Mouse (Mus musculus) neural tube, embryonic 15.5 days (tissue): ENCODE results near the gene Gria1. TPM values are rescaled to one million over a fixed set of nuclear protein-coding genes. Genes with fewer than 3 reads are reported as not detected.

ENCODE experiments used
- ATAC-seq: fragments of 200-750 bp; cut with Nextera tagmentation; 2 replicates; pipeline ENCODE4 v1.8.0; 2017; ENCODE audit warnings: mild to moderate bottlenecking, moderate TSS enrichment, moderate library complexity; ENCODE audit not compliant: low FRiP score
- H3K27ac ChIP-seq: fragments of 300-500 bp; sonication (generic); replicated peaks from 2 replicates; pipeline ENCODE4 v1.5.1; 2015; ENCODE audit warnings: mild to moderate bottlenecking, inconsistent platforms
- H3K27me3 ChIP-seq: fragments of 300-500 bp; sonication (generic); replicated peaks from 2 replicates; pipeline ENCODE4 v1.6.1; 2015; ENCODE audit warnings: inconsistent platforms
- H3K36me3 ChIP-seq: fragments of 300-500 bp; sonication (generic); 2 replicates; pipeline ENCODE4 v1.6.1; 2015; ENCODE audit warnings: inconsistent platforms
- H3K4me1 ChIP-seq: fragments of 300-500 bp; sonication (generic); 2 replicates; pipeline ENCODE4 v1.6.1; 2015; ENCODE audit warnings: inconsistent platforms
- H3K4me2 ChIP-seq: fragments of 300-500 bp; sonication (generic); 2 replicates; pipeline ENCODE4 v1.6.1; 2015; ENCODE audit warnings: inconsistent platforms, mild to moderate bottlenecking, moderate library complexity
- H3K4me3 ChIP-seq: fragments of 300-500 bp; sonication (generic); replicated peaks from 2 replicates; pipeline ENCODE4 v1.5.1; 2015; ENCODE audit warnings: mild to moderate bottlenecking, inconsistent platforms
- H3K9ac ChIP-seq: fragments of 300-500 bp; sonication (generic); replicated peaks from 2 replicates; pipeline ENCODE4 v1.6.1; 2015; ENCODE audit warnings: mild to moderate bottlenecking, inconsistent platforms
- H3K9me3 ChIP-seq: fragments of 300-500 bp; sonication (generic); replicated peaks from 2 replicates; pipeline ENCODE4 v1.6.1; 2016; ENCODE audit warnings: inconsistent platforms
- WGBS: fragments of 180-500 bp; shearing (Covaris S2); methylation state at CpG from one replicate; pipeline ENCODE4 v1.1.7; 2015; ENCODE audit warnings: mixed read lengths; 5-methylcytosine and 5-hydroxymethylcytosine counted together
- polyA plus RNA-seq: library from polyadenylated mRNA; unstranded; fragments of >200 nt; fragmentation: Nextera tagmentation; extraction: Ambion mirVana; gene quantifications from 2 replicates; pipeline ENCODE4 v1.2.1, GENCODE M21; 2015

Gria1 gene
- polyA plus RNA-seq, 1 experiment from 2014 or later, result 59.6 TPM

DNA sequence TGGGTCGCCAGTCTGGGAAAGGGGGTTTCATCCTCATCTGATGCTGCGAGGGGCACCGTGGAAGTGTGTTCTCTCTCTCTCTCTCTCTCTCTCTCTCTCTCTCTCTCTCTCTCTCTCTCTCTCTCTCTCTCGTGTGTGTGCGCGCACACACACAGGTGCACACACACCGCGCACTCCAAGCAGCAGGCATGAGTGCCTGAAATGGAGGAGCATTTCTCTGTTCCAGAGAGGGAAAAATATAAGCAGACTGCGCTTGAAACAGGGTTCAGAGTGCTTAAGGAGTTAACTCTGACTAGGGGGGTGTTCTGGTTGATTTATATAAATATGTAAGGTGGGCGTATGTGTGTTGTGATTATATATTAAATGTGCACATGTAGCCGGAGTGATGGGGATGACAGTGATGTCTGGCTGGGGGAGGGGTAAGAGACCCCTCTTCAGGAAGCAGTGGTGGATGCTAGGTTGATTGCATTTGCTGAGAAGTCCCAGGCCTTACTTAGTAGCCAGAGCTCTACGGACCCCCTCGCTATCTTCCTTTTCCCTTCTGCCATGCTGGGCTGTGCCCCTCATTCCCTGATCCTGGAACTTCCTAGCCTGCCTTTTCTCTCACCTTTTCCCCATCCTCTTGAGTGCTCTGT, 1.2 kb downstream of the Gria1 start:
- peaks cover 35% of the 10 kb centered on the region for H3K4me1 ChIP-seq
- peak overlapping the region; percentile 63 for H3K9ac ChIP-seq
- WGBS, result 30% methylated on average over 13 of the region's 13 CpGs
- H3K4me3 ChIP-seq, result peak overlapping the region; percentile 47
- ATAC-seq, result 0 out of 2 replicates have a peak, but pooled peaks have one; percentile 30
- H3K4me2 ChIP-seq, result peak overlapping the region; percentile 64
- H3K27ac ChIP-seq, result peak overlapping the region; percentile 86
- H3K9me3 ChIP-seq, result no peaks in the 10 kb centered on the region
- H3K27me3 ChIP-seq, result no peaks in the 10 kb centered on the region
- H3K36me3 ChIP-seq, result no peaks in the 10 kb centered on the region

DNA sequence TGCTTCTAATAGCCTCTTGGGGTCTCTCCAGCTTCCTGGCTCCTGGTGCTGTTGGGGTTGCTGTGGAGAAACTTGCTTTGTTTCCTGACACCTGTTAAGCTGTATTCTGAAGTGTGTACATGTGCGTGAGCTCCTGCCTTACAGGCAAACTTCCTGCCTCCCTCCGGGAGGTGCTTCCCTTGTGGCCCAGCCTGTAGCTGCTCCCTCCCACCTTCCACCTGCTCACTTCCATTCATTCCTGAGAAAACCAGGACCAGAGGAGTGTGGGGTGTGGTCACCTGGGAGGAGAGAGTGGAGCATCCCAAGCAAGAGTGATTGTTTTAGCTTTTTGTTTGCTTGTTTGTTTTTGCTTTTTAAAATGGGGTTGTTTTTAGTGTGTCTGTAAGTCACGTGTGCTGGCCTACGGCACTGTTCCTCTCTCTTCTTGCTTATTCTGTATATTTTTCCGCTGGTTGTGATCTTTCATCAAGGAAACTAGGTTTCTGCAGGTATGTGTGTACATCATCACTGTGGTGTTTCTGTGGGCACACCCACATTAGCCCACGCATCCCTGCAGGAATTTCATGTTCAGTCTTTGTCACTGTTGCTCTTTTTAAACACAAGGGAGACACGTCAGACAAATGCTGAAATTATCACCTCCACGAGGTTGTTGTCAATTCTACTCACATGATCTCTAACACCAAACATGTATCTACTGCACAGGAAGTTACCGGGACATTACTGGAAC, 2.4 kb downstream of the Gria1 start:
- peak overlapping the region; percentile 47 for H3K4me3 ChIP-seq
- H3K9me3 ChIP-seq, result no peaks in the 10 kb centered on the region
- peak overlapping the region; percentile 64 for H3K4me2 ChIP-seq
- H3K36me3 ChIP-seq, result no peaks in the 10 kb centered on the region
- H3K4me1 ChIP-seq, result peaks cover 37% of the 10 kb centered on the region
- H3K27me3 ChIP-seq, result no peaks in the 10 kb centered on the region
- no peak for ATAC-seq
- no peak overlapping the region for H3K27ac ChIP-seq
- 59% methylated on average over 9 of the region's 9 CpGs for WGBS
- peak overlapping the region; percentile 63; the same call in 1 of the 2 replicates for H3K9ac ChIP-seq

DNA sequence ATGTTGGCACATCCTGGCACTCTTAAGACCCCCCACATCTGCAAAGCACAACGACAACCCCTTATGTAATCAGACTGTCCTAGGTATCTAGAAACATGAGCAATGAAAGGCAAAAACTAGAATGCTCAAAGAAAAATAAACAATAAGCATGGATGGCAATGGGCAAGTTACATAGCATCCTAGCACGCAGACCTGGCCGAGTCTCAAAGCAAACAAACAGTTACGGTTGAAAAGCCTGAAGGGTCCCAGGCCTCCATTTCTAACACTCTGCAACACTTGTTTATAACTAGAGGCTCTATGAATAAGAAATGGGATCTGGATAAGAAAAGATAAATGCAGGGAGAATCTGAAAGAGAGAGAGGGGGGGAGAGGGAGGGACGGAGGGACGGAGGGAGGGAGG, 3.2 kb downstream of the Gria1 start:
- H3K4me3 ChIP-seq, result peak overlapping the region; percentile 47
- 59% methylated on average over 4 of the region's 6 CpGs for WGBS
- peak overlapping the region; percentile 64 for H3K4me2 ChIP-seq
- no peak overlapping the region for H3K27ac ChIP-seq
- no peaks in the 10 kb centered on the region for H3K36me3 ChIP-seq
- H3K4me1 ChIP-seq, result peaks cover 41% of the 10 kb centered on the region
- no peaks in the 10 kb centered on the region for H3K27me3 ChIP-seq
- no peak for ATAC-seq
- H3K9me3 ChIP-seq, result no peaks in the 10 kb centered on the region
- no peak overlapping the region for H3K9ac ChIP-seq

DNA sequence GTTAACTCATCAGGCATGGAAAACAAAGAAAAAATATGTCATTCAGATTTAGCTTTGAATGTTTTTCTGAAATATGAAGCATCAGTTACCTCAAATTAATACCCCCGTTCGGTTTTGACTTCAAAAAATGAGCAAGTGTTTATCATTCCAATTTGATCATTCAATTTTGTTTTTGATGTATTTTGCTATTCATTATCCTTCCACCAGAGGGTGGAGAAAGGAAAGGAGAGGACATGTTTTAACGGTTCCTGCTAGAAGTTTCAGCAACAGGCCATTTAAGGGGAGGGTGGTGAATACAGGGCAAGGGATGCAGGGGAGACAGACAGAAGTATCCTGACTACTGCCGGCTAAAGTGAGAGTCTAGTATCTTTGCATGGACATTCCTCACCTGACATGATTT, 7.3 kb downstream of the Gria1 start:
- Histone ChIP-seq H3K27ac (no peak overlapping the region), H3K4me2 (no peak overlapping the region), H3K36me3 (no peaks in the 10 kb centered on the region), H3K4me1 (peaks cover 38% of the 10 kb centered on the region), H3K9me3 (no peaks in the 10 kb centered on the region), H3K4me3 (no peak overlapping the region), H3K9ac (no peak overlapping the region), H3K27me3 (no peaks in the 10 kb centered on the region)
- 70% methylated on average over 4 of the region's 4 CpGs for WGBS
- ATAC-seq, result no peak

DNA sequence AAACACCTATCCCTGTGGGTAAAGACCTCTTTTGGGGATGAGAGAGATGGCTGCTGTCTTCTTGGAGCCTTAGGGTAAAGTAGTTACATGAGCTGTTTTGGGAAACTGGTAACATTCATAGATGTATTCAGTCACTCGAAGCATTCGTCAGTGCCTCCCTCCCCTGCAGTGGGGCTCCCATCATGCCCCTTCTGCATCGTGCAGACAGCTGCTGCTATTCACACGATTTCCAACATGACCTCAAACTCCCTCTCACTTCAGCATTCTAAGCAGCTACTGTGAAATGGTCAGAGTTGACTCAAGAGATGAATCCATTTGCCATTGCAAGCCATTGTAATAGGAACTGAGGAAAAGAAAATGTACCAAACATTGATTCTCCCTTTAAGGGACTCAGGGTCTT, 11.2 kb downstream of the Gria1 start:
- H3K36me3 ChIP-seq, result no peaks in the 10 kb centered on the region
- H3K27me3 ChIP-seq, result no peaks in the 10 kb centered on the region
- H3K4me2 ChIP-seq, result no peak overlapping the region
- H3K9ac ChIP-seq, result no peak overlapping the region
- WGBS, result 54% methylated on average over 4 of the region's 4 CpGs
- no peaks in the 10 kb centered on the region for H3K9me3 ChIP-seq
- H3K4me1 ChIP-seq, result peaks cover 18% of the 10 kb centered on the region
- H3K4me3 ChIP-seq, result no peak overlapping the region
- ATAC-seq, result no peak
- H3K27ac ChIP-seq, result no peak overlapping the region

DNA sequence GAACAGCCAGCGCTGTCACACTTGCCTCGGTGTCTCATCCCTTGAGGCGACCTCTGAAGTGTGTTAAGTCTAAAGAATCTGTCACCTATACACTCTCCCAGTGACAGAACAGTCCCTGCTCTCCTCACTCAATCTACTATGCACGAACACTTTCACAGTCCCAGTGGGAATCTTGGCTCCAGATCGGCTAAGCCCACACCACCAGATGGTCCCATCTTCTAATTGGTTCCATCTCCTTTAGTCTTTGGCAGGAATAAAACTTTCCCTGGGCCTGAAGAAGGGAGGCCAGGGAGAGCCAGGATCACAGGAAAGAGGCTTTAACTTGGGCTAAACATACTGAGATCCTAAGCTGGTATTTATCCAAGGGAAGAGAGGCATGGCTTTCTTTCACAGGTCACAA, 19.3 kb downstream of the Gria1 start:
- Histone ChIP-seq H3K27me3 (no peaks in the 10 kb centered on the region), H3K9ac (no peak overlapping the region), H3K36me3 (no peaks in the 10 kb centered on the region), H3K4me2 (no peak overlapping the region), H3K4me3 (no peak overlapping the region), H3K9me3 (no peaks in the 10 kb centered on the region), H3K27ac (no peak overlapping the region), H3K4me1 (no peaks in the 10 kb centered on the region)
- no peak for ATAC-seq
- 61% methylated on average over 5 of the region's 5 CpGs for WGBS

DNA sequence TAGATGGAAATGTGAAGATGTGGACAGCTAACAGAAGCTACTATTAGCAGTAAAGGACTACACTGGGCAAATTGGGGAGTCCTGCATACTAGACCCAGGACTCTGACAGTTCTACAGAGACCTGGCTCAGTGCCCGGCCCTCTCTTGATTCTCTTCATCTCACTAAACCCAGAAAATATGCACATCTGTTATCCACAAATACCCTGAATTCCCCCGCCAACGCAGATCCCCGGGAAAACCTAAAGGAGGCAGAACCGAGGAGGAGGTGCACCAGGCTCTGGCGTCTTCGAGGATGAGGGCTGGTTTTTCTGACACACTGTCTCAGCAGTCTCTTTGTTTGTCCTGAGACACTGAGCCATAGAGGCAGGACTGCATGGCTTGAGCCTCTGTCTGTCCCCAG, 27.6 kb downstream of the Gria1 start:
- no peak overlapping the region for H3K4me2 ChIP-seq
- no peaks in the 10 kb centered on the region for H3K9me3 ChIP-seq
- H3K4me3 ChIP-seq, result no peak overlapping the region
- no peak overlapping the region for H3K9ac ChIP-seq
- 53% methylated on average over 7 of the region's 7 CpGs for WGBS
- no peaks in the 10 kb centered on the region for H3K36me3 ChIP-seq
- no peak overlapping the region for H3K27ac ChIP-seq
- no peak for ATAC-seq
- H3K4me1 ChIP-seq, result no peaks in the 10 kb centered on the region
- H3K27me3 ChIP-seq, result no peaks in the 10 kb centered on the region

DNA sequence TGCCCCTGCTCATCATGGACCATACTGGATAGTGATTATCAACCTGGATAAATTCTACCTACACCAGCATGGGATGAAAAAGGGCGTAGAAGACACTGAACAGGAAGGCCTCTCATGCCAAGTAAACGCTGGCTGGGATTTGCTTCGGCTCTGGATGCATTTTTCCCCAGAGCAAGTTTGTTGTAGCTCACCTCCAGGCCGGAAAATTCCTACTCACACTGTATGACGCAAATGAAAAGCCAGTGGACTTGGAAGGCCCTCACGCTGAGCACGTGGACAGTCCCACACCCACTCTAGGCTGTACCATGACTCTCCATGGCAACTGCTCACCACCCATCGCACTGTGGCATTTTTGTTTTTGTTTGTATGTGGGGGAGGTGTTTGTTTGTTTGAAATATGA, 28.1 kb downstream of the Gria1 start:
- H3K4me1 ChIP-seq, result no peaks in the 10 kb centered on the region
- no peak overlapping the region for H3K4me2 ChIP-seq
- no peak overlapping the region for H3K4me3 ChIP-seq
- H3K27me3 ChIP-seq, result no peaks in the 10 kb centered on the region
- no peak overlapping the region for H3K27ac ChIP-seq
- H3K36me3 ChIP-seq, result no peaks in the 10 kb centered on the region
- no peaks in the 10 kb centered on the region for H3K9me3 ChIP-seq
- 85% methylated on average over 8 of the region's 8 CpGs for WGBS
- no peak overlapping the region for H3K9ac ChIP-seq
- no peak for ATAC-seq

DNA sequence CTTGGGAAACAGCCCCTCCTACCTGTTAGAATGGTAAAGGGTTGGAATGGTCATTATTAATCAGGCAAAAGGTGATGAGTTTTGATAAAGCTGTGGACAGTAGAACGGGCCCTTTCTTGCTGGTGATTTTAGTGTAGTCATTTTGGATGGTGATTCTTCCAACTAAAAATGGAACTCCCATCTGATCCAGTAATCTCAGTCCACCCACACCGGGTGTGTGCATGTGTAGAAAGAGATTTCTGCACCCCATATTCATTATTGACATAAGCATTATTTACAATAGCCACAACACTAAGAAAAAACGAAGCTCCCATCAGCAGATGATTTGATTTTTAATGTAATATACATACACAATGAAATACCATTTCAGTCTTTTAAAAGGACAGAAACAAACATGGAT, 30.9 kb downstream of the Gria1 start:
- Histone ChIP-seq H3K4me2 (no peak overlapping the region), H3K9ac (no peak overlapping the region), H3K27ac (no peak overlapping the region), H3K9me3 (no peaks in the 10 kb centered on the region), H3K4me1 (peaks cover 5% of the 10 kb centered on the region; the same call in 1 of the 2 replicates), H3K4me3 (no peak overlapping the region), H3K27me3 (no peaks in the 10 kb centered on the region), H3K36me3 (no peaks in the 10 kb centered on the region)
- no peak for ATAC-seq
- WGBS, result 90% methylated on average over 3 of the region's 3 CpGs

DNA sequence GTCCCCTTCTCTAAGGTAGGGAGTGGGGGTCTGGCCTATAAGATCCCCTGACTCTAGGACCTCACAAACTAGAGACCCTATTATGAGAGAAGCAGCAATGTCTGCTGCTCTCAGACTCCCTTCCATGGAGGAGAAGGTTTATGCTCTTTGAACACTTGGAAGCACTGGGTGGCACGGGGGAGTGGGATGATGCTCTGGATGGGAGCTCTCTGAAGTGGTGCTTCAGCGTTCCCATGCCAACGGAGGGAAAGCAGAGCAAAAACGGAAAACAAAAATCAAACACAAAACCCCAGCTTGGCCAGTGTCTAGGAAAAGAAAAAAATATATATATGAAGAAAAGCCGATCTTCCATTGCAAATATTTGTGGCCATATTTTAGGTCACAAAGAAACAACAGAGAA, 33.0 kb downstream of the Gria1 start:
- no peak overlapping the region for H3K4me2 ChIP-seq
- no peak for ATAC-seq
- H3K9me3 ChIP-seq, result no peaks in the 10 kb centered on the region
- H3K36me3 ChIP-seq, result no peaks in the 10 kb centered on the region
- no peak overlapping the region for H3K9ac ChIP-seq
- WGBS, result 73% methylated on average over 5 of the region's 5 CpGs
- no peak overlapping the region for H3K27ac ChIP-seq
- no peaks in the 10 kb centered on the region for H3K27me3 ChIP-seq
- H3K4me3 ChIP-seq, result no peak overlapping the region
- H3K4me1 ChIP-seq, result peaks cover 5% of the 10 kb centered on the region; the same call in 1 of the 2 replicates

DNA sequence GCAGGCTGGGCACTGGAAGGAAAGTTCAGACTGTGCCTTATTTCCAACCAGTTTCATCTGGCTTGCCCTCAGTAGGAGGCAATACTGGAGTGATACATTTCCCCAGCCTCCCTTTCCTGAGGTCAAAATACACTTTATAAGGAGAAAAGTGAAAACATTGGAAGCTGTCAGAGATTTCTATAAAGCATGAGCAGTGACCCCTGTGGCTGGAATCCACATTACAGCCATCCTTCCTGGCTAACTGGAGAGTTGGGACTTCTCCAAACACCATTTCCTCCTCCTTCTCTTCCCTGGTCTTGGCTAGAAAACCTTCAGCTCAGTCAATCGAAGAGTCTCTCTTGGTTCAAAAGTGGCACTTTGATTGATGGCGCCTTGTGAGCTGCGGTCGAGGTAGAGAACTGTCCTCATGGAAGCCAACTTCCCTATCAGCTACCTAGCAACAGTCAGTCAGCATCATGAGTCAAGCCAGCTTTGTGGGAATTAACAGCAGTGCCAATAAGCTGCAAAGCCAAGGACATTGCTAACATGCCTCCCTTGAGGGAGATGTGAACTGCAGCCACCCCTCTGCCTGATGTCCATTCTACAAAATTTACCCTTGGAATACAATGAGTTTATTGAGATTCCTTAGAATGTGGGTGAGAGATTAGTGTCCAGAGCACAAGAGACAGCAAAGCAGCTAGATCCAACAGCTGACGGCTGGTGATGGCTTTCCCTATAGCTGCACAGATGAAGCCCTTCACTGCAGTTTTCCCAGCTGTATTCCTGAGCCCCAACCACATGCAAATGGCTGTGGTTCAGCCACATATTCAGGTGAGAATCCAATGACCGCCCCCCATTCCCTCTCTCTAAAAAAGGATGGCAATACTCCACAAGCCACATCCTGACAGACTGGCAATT, 40.7 kb downstream of the Gria1 start:
- Histone ChIP-seq H3K4me2 (no peak overlapping the region), H3K4me1 (peaks cover 4% of the 10 kb centered on the region; the same call in 1 of the 2 replicates), H3K9me3 (no peaks in the 10 kb centered on the region), H3K27me3 (no peaks in the 10 kb centered on the region), H3K27ac (peak overlapping the region; percentile 42; the same call in 1 of the 2 replicates), H3K36me3 (0 out of 2 replicates have a peak, but pooled peaks cover 3% of the 10 kb centered on the region), H3K9ac (no peak overlapping the region), H3K4me3 (no peak overlapping the region)
- peak; percentile 72 for ATAC-seq
- WGBS, result 58% methylated on average over 6 of the region's 6 CpGs
